Mouse (Mus musculus) hindbrain, embryonic 14.5 days (tissue): ENCODE results near the gene 2610002M06Rik. TPM values are rescaled to one million over a fixed set of nuclear protein-coding genes. Genes with fewer than 3 reads are reported as not detected.

ENCODE experiments used
- ATAC-seq: fragments of 200-750 bp; cut with Nextera tagmentation; 2 replicates; pipeline ENCODE4 v1.8.0; 2017; ENCODE audit warnings: moderate number of reproducible peaks, mild to moderate bottlenecking, moderate TSS enrichment, moderate library complexity; ENCODE audit not compliant: low FRiP score
- DNase-seq: peaks from one replicate; pipeline ENCODE4 v3.0.0-alpha.2; 2015; ENCODE audit warnings: low spot score
- H3K27ac ChIP-seq: fragments of 300-500 bp; sonication (generic); 2 replicates; pipeline ENCODE4 v1.5.1; 2014; ENCODE audit warnings: mild to moderate bottlenecking, moderate library complexity
- H3K27me3 ChIP-seq: fragments of 300-500 bp; sonication (generic); 2 replicates; pipeline ENCODE4 v1.6.1; 2014; ENCODE audit warnings: mild to moderate bottlenecking, low read length, mixed read lengths; ENCODE audit not compliant: control insufficient read depth, insufficient read depth
- H3K36me3 ChIP-seq: fragments of 300-500 bp; sonication (generic); replicated peaks from 2 replicates; pipeline ENCODE4 v1.6.1; 2014; ENCODE audit not compliant: control insufficient read depth, insufficient read depth
- H3K4me1 ChIP-seq: fragments of 300-500 bp; sonication (generic); replicated peaks from 2 replicates; pipeline ENCODE4 v1.6.1; 2014; ENCODE audit warnings: antibody characterized with exemption, low read length, mixed read lengths; ENCODE audit not compliant: control insufficient read depth, insufficient read depth
- H3K4me2 ChIP-seq: fragments of 300-500 bp; sonication (generic); replicated peaks from 2 replicates; pipeline ENCODE4 v1.6.1; 2014; ENCODE audit warnings: mild to moderate bottlenecking, moderate library complexity
- H3K4me3 ChIP-seq: fragments of 300-500 bp; sonication (generic); replicated peaks from 2 replicates; pipeline ENCODE4 v1.5.1; 2014; ENCODE audit warnings: mild to moderate bottlenecking, low read length
- H3K9ac ChIP-seq: fragments of 300-500 bp; sonication (generic); 2 replicates; pipeline ENCODE4 v1.6.1; 2014
- H3K9me3 ChIP-seq: fragments of 300-500 bp; sonication (generic); 2 replicates; pipeline ENCODE4 v1.6.1; 2016; ENCODE audit warnings: low read length; ENCODE audit not compliant: control insufficient read depth
- WGBS: fragments of 180-500 bp; shearing (Covaris S2); extraction: QIAGEN DNeasy Blood & Tissue Kit; methylation state at CpG from one replicate; pipeline ENCODE4 v1.1.7; 2014; 5-methylcytosine and 5-hydroxymethylcytosine counted together
- polyA plus RNA-seq: library from polyadenylated mRNA; unstranded; fragments of >200 nt; fragmentation: Nextera tagmentation; extraction: Ambion mirVana; gene quantifications from 2 replicates; pipeline ENCODE4 v1.2.1, GENCODE M21; 2014

2610002M06Rik gene
- polyA plus RNA-seq, 1 experiment from 2014 or later: 25.8 TPM

GRCm38 (mm10) chrX:107790136-107790535 lies 26.0 kb downstream of the 2610002M06Rik start:
- ATAC-seq (no peak), DNase-seq (no peak)
- H3K4me3 ChIP-seq: no peak overlapping the region
- 94% methylated on average over 1 of the region's 1 CpGs for WGBS
- H3K27ac ChIP-seq: no peak overlapping the region
- H3K27me3 ChIP-seq: no peaks in the 10 kb centered on the region
- H3K4me2 ChIP-seq: no peak overlapping the region
- no peak overlapping the region for H3K9ac ChIP-seq
- H3K9me3 ChIP-seq: no peaks in the 10 kb centered on the region
- H3K4me1 ChIP-seq: no peaks in the 10 kb centered on the region
- no peaks in the 10 kb centered on the region; the same call in 1 of the 2 replicates for H3K36me3 ChIP-seq

- Histone ChIP-seq H3K36me3 (no peaks in the 10 kb centered on the region), H3K9me3 (no peaks in the 10 kb centered on the region), H3K9ac (no peak overlapping the region), H3K4me3 (no peak overlapping the region), H3K4me1 (no peaks in the 10 kb centered on the region), H3K27ac (no peak overlapping the region), H3K27me3 (no peaks in the 10 kb centered on the region), H3K4me2 (no peak overlapping the region)
- DNase-seq (no peak), ATAC-seq (no peak)
- 30% methylated on average over 3 of the region's 3 CpGs for WGBS
These were observed 48.2 kb downstream of the 2610002M06Rik start for GRCm38 (mm10) chrX:107767896-107768295.

Other genes with a start within 250 kb of the 2610002M06Rik start
- 0.04 and 0.25 TPM in 2 replicates for gene Tbx22, start 148.4 kb downstream of the 2610002M06Rik start, polyA plus RNA-seq
- 0.07 TPM in 1 of 2 replicates, not detected in the other for gene Tent5d, start 23.7 kb downstream of the 2610002M06Rik start, polyA plus RNA-seq
- gene Gm732, start 132.1 kb upstream of the 2610002M06Rik start, polyA plus RNA-seq: not detected in 2 replicates